Mouse (Mus musculus) layer of hippocampus, adult 9-10 months (tissue): ENCODE results near the gene Olfr1484.
"Not testable (repeated sequence)": the region's sequence is repeated elsewhere in the genome, so short reads cannot be mapped to it uniquely, and the experiment has no call there.

Experiments used
- DNase-seq: peaks from one replicate; pipeline ENCODE4 v3.0.0; 2022; ENCODE audit warnings: low spot score

Gene Olfr1484

GRCm38 (mm10) chr19:13583211-13583610 is at the start of gene Olfr1484:
Gene Olfr1484, plus strand, starts transcription at chr19:13583511.
- DNase-seq: no peak

GRCm38 (mm10) chr19:13617075-13617474 is 33.8 kb downstream of the Olfr1484 start, which contains the start of gene Olfr1487:
Gene Olfr1487, plus strand, starts transcription at chr19:13617375.
- DNase-seq: not testable (repeated sequence)

GRCm38 (mm10) chr19:13631321-13631720 is 48.0 kb downstream of the Olfr1484 start, which contains the start of gene Olfr1489:
Gene Olfr1489, plus strand, starts transcription at chr19:13631621.
- DNase-seq: no peak
